Mouse (Mus musculus): ENCODE data around the gene Shroom3.

DNA sequence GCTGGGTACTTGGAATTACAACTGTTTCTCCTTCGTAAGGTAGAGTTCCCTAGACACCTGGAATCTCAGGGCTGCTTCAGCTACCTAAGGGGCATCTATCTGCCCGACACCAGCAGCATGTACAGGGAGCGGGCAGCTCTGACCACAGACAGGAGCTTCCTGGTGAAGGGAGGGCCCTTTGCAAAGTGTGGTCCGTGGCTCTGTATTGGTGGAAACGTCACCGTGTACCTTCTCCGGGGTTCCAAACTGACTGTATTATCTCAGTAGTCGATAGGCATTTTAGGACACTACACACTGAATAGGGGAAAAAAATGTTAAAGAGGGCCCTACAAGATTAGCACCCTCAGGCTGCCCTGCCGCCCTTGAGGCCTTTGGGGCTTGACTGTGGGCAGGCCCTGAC lies 221.9 kb downstream of the Shroom3 start:
- TF ChIP-seq CTCF (conservative IDR thresholded peaks at IDR 0.05 in 1 of 2, IDR thresholded peaks at IDR 0.05 in 1 of 2; ENCODE audit: low read depth in 2 of 2, low read length in 2 of 2) (no peak), KAT2A (IDR thresholded peaks at IDR 0.05; ENCODE audit: insufficient replicate concordance, low read length) (no peak), MAFK (IDR thresholded peaks at IDR 0.05; ENCODE audit: insufficient replicate concordance, low read length) (no peak), RCOR1 (conservative IDR thresholded peaks at IDR 0.05; ENCODE audit: low read depth, low read length) (no peak)
